Mouse (Mus musculus) heart, adult 8-10 months (tissue): ENCODE data around the gene Gapdhs. TPM values are rescaled to one million over a fixed set of nuclear protein-coding genes. Genes with fewer than 3 reads are reported as not detected.
"Not testable (repeated sequence)": the region's sequence is repeated elsewhere in the genome, so short reads cannot be mapped to it uniquely, and the experiment has no call there.

Experiments used
- DNase-seq: peaks from one replicate; pipeline ENCODE4 v3.0.0; 2022; ENCODE audit warnings: low spot score
- total RNA-seq, 4 experiments: library from RNA; stranded (reverse); gene quantifications; 2 replicates each; pipeline ENCODE4 v1.2.4; 2022

Gene Gapdhs
- not detected for total RNA-seq

DNA sequence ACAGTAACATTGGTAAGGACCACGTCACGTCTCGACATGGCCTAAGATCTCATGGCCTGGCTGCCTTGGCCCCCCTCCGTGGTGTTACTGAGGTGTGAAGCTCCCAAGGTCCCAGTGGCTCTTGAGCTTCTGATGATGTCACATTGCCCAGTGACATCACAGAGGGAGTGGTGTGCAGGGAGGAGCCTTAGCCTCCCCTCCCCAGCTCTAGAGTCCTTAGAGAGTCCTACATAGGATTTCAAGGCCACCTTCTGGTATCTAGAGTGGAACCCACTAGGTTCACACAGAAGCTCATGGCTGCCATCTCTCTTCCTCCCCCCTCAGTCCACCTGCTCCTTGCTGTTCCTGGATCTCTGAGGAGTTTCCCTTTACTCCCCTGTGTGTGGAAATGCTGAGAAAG lies at the start of gene Gapdhs:
Gene Gapdhs, minus strand, starts transcription at position 65 of the 400 bp plus-strand sequence.
- DNase-seq = not testable (repeated sequence)

DNA sequence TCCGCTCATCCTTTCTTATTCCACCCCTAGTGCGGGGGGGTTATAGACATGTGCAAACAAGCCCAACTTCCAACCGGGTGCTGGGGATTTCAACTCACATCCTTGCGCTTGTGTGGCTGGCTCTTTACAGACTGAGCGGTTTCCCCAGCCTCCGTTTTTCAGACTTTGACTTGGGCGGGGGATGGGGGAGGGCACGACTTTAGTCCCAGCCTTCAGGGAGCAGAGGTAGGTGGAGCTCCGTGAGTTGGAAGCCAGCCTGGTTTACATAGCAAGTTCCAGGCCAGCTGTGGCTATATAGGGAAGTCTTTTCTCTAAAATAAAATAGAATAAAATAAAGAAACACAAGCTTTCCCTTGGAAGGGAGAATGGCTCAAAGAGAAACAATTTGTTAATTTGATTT lies 48.4 kb upstream of the Gapdhs start:
- no peak for DNase-seq

DNA sequence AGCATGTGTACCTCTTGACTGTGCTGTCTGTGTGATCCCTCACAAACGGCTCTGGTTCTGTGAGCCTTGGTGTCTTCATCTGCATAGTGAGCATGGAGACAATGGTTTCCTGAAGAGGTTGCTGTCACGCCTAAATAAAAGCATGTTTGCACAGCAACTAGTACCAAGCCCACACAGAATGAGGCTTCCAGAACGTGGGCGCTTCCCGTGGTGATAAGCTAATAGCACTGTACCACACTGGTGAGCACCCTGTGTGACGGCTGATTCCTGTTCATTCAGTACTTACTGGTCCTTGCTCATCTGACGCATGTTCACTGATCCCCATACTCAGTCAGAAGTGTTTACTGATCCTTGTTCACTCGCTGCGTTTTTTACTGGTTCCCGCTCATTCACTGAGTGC lies 46.7 kb upstream of the Gapdhs start:
- no peak for DNase-seq

DNA sequence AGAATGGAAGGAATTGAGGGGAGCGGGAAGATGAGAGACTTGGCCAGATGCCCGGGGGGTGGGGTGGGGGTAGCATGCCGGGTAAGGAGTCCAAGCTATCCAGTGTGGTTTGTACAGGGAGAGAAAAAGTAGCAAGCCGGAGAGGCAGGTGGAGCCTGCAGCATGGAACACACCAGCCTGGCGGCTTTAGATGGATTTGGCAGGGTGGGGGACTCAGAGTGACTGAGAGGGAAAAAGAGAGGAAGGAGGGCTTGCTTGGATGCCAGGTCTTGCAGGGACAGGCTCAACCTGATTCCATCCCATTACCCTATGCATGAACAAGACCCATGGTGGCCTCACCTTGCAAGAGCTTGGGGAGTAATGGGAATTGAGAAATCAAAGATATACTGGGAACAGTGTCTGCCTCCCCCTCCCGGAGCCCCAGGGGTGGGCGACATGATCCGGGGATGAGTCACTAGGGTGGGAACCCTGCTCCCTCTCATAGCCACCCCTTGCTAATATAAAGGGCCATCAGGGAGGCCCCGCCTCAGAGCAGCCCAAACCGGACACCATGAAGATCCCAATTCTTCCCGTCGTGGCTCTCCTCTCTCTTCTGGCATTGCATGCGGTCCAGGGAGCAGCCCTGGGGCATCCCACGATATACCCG lies 44.0 kb upstream of the Gapdhs start, which contains the start of gene Krtdap:
Gene Krtdap, plus strand, starts transcription at position 520 of the 646 bp plus-strand sequence.
- DNase-seq = no peak

DNA sequence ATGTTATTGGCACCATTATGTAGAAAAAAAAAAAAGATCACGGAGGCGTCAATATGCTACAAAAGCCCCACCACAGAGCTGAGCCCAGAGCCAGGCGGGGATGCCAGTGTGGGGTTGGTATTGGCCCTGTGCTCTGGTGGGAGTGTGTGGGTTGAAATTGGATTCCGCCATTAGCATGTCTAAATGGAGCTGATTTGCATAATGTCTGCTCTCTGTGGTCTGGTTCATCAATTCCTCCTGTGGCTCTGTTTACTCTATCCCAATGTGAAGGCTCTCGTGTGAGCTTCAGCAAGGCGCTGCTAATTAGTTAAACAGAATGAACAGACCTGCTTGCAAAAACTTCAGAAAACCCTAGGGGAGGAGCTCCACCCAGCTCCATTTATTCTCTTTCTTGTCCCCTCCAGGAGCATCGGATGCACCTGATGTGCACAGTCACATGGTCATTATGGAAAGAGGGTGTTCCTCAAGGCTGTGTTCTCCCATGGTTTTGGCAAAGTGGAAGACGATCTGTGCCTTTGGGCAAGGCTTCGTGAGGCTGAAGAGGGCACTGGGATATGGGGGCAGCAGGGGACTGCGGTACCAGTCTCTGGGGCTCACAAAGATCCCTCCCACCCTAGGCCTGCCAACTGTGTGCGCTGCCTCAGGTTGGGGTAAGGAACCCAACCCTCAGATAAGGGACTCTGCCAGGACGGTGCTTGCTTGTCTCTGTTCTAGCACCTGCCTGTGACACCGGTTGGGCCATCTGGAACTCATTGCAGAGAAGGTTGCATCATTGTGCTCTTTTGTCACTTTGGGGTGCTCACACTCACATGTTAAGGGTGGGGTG lies 42.5 kb upstream of the Gapdhs start:
- no peak for DNase-seq

DNA sequence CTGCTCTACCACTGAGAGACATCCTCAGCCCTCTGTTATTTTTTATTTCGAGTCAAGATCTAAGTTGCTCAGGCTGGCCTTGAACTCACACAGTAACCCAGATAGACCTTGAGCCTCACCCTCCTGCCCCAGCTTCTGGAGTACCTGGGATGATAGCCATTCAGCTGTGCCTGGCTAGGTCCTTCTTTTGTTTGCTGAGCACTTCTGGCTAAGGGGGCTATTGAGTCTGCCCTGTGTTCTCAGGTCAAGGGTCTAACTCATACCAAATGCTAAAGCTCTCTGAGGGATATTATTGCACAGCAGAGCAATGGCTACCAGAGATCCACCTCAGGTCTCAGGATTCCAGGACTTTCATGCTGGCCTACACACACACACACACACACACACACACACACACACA lies 41.7 kb upstream of the Gapdhs start:
- DNase-seq = no peak

DNA sequence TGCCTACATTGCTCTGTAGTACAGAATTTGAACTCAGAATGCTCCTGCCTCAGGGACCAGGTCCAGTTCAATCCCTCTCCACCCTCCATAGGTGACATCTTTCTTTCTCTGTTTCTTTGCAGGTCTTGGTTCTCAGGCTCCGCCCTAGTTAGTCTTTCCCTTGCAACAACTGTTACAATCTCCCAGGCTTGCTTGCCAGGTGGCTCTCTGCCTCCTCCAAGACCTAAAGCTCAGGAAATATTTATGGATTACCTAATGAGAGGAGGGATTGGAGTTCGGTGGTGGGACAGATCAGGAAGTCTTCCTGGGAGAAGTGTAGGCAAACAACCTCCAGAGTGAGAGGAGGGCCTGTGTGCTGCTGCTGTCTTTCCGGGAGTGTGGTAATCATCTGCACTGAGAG lies 39.2 kb upstream of the Gapdhs start:
- no peak for DNase-seq

DNA sequence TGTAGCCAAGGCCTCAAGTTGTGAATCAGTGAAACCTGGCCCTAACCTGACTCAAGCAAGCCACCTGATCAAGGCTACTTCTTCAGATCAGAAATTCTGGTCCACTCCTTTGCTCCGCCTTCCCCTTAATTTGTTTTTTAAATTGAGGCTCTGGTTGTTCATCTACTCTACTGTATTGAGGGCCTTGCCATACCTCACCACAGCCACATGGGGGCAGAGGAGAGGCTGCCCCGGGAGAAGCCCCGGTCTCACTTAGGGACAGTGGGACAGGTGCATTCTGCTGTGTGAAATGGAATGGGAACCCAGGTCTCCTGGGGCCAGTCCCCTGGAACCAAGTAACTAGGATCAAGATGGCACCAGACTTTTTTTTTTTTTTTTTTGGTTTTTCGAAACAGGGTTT lies 38.3 kb upstream of the Gapdhs start:
- DNase-seq = no peak

DNA sequence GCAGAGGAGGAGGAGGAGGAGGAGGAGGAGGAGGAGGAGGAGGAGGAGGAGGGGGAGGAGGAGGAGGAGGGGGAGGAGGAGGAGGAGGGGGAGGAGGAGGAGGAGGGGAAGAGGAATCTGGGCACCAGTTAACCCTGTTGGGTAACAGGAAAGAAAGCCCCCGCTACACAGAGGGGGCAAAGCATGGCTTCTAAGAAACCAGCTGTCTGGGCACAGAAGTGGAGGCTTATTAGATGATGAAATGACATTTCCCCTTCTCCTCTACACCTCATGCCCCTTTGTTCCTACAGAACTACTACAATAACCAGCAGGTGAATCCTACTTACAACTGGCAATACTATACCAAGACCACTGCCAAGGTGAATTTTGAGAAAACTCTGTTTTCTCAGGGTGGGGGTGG lies 34.4 kb upstream of the Gapdhs start:
- no peak for DNase-seq

DNA sequence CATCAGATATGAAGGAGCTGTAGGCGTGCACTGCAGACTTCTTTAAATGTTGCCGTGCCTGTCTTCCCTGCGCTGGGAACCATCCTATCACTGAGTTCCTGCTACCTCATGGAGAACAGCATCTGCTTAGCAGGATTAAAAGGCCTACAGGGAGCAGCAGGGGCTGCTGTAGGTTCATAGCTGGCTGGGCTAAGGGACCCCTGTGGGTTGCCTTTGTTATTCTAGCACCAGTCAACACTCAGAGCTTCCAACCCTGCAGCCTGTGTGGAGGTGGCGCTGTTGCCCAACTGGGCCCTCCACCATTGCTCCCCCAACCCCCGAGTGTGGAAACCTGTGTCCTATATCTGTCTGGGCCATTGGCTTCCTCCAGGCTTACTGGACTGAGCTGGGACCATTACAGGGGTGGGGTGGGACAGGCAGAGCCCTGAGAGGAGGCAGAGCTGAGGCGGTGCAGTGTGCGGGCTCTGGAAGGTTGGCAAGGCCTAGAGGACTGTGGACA lies 33.6 kb upstream of the Gapdhs start:
- no peak for DNase-seq

DNA sequence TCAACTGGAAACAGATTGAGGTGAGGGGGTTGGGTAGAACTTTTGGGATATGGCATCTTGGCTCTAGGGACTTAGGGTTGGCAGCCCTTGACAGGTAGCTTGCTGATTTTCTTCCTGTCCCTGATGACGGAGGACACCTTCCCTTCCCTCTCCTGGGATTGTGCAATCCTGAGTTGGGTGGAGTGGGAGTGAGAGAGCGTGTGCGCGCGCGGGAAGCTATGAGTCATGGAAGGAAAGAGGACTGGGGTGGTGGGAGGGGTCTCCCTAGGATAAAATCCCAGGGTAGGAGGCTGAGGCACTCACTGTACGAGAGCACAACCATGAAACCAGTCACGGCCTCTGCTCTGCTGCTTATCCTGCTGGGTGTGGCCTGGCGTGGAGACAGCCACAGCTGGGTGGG lies 32.6 kb upstream of the Gapdhs start:
- no peak for DNase-seq

DNA sequence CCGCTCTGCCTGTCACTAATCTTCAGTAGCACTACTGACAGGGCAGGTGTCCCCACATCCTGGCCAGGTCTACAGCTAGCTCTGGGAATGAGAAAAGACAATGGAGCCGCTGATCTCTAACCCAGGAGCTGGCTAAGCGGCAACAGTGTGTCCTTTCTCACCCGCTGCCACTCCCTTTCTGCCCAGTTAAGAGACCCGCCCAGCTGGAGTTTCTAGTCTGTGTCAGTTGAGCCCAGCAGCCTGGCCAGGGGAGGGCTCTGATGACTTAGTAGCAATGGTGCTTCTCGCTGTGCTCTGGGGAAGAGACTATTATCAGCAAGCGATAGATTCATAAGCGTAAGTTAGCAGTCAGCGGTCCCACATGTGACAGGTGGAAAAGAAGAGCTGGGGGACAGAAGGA lies 25.8 kb upstream of the Gapdhs start:
- DNase-seq = no peak

DNA sequence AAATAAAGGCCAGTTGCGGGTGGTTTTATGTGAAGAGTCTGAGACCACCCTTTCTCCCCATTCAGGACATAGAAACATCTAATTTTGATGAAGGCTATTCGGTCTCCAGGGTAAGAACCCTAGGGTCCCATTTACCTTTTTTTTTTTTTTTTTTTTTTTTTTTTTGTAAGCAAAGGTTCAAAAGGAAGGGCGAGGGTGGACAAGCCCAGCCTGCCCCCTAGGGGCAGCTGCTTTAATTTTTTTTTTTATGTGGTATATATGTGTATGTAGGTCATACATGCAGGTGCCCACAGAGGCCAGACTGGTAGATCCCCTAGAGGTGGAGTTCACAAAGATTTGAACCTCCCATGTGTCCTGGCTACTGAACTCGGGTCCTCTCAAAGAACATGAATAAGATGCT lies 22.9 kb upstream of the Gapdhs start:
- DNase-seq = no peak

DNA sequence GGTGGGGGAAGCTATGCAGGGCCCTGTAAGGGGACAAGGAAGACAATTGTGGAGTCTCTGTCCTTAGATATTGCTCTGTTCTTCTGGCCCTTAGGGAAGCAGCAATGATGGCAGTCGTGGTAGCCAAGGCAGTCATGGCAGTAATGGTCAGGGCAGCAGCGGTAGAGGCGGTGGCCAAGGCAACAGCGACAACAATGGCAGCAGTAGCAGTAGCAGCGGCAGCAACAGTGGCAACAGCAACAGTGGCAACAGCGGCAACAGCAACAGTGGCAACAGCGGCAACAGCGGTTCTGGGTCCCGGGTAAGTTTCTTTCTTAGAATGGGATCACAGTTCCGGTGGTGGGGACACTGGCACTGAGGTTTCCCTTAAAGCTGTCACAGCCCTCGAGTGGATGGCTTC lies 21.7 kb upstream of the Gapdhs start:
- DNase-seq = no peak

DNA sequence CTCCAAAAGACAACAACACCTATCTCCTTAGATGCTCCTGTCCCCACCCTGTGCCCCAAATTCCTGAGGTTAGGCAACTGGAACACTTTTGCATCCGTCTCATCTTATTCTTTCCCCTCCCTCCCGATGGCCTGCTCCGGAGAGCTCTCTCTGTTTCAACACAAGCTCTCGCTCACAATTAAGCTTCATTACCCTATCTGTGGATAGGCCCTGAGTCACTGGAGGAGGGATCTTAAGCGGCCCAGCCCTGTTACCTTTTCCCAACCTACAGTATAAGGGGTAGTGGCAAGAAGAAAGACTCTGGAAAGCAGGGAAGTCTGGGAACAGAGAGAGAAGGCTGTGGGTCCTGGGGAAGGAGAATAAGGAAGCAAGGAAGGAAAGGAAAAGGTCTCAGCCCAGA lies 20.0 kb upstream of the Gapdhs start, which contains the start of gene Dmkn:
Gene Dmkn, plus strand, starts transcription at position 301 of the 400 bp plus-strand sequence.
- DNase-seq = no peak

DNA sequence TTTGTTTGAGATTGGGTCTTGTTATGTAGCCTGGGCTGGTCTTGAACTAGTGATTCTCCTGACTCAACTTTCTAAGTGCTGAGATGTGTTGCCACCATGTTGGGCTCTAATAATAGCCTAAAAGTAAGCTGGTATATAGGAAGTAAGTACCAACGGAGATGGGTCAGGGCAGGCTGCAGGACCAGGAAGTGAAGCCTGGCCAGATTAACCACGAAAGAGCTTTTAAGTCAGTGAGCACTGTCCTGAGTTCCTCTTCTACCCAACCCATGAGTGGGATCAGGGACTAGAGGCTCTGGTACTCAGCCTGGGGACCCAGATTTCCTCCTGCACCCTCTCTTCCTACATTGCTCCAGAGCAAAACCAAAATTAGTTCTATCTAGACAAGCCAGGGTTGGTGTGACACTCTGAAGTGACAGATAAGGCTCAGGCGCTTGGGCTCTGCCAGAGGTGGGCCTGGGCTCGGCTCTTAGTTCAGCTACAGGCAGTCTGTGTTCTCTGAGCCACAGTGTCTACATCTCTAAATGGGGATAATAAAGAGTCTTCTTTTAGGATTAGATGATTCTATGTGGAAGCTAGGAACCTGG lies 18.4 kb upstream of the Gapdhs start:
- no peak for DNase-seq

DNA sequence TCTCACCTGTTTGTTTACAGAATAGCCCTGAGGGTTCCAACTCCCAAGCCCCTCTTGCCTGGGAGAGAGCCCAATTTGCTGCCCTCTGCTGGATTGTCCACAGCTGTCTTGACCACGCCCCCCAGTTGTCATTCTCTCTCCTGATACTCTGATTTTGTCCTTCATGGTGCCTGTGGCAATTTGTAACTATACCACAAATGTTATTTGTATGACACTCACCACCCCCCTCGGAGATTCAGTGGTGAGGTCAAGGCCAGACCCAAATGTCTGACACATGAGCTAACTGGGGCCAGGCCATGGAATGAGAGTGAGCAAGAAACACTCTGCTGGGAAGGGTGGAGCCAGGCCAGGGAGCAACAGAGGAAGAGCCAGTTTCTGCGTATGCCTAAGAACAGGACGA lies 15.4 kb upstream of the Gapdhs start:
- DNase-seq = no peak

DNA sequence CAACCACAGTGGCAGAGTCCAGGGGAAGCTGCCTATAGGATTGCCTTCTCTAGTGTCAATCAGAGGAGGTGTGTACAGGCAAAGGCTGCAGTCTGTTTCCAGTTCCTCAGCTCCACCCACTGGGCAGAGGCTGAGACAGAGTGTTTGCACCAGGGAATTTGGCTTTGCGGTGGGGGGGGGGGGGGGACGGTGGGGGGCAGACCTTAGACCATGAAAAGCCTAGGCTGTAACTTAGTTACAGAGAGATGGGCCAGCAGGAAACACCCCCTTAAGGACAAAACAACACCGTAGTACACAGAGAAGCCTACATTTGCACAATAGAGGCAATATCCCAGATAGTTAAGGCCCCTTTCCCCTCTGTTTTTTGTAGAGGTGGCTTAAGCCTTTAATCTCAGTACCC lies 13.5 kb upstream of the Gapdhs start:
- DNase-seq = no peak

DNA sequence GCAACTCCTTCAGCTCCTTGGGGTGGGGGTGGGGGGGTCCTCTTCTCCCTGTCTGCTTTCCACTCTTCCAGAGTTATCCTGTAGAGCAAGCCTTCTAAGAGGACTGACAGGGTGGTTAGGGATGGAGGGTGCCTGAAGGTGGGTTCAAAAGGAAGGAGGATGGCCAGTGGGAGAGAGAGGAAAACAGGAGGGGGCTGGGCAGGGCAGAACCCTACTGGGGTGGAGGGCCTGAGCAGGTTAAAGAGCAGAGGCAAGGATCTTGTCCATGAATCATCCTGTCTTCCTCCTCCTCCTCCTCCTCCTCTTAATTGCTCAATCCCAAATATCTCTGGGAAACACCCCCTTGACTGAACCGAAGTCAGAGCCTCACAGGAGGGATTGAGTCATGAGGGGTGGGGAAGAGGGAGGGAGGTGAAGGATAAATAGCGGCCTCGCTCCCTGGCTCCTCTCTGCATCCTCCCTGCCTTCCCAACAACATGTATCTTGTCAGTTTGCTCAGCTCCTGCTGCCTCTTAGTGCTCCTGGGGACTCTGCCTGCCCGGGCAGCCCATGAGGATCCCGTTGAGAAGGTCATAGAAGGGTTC lies 7.7 kb upstream of the Gapdhs start, which contains the start of gene Sbsn:
Gene Sbsn, plus strand, starts transcription at position 386 of the 584 bp plus-strand sequence.
- no peak for DNase-seq

DNA sequence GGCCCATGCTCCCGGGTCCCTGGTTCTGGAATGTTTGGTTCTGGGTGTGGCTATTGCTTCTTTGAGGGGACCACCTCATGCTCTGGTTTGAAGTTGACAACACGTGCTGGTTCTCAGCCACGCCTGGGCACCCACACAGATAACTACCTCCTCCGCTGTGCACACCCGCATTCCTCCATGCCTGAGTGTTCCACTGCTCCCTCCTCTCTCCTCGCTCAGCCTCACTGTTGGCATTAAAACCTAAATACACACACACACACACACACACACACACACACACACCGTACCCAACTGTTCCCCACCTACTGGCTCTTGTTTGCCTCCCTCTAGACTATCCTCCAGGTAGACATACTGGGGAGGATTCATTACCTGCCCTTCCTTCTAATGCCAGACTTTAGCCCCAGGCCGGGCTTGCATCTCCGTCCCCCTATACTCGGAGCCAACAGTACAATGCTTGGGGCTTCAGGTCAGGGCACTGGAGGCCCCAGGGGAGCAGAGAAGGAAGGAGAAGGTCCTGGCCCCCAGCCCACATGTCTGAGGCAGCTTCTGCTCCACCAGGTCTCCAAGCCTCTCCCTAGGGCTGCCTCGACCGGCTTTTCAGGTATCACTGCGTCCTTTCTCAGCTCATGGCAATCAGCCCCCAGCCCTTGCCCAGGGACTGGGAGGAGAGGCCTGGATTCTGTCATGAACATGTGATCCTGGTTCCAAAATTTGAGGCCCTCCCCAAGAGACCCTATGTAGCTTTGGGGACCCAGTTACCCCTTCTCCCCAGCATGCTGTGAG lies 6.5 kb upstream of the Gapdhs start:
- DNase-seq = no peak

DNA sequence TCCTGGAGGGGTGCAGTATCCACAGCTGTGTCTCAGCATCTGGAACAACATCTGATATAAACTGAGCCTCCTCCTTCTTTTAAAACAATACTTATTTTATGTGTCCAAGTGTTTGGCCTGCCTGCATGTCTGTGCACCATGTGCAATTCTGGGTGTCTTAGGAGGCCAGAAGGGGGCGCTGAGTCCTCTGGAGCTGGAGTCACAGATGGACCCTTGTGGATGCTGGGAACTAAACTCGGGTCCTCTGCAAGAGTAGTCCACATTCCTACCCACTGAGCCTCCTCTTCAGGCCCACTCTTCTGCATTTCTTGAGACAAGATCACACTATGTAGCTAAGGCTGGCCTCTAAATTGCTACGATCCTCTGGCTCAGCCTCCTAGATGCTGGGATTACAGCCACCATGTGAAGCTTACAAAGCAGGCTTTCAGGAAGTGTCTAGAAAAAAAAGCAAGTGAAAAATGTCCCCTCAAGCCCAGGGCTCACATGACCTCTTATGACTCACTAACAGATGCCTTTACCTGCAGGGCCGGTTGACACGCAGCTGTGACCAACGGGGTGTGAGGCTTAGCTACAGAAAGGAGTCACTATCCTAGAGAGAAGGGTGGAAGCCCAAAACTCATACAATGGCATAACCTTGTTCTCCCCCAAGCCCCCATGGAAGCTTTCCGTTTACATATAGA lies 4.2 kb upstream of the Gapdhs start:
- no peak for DNase-seq
